Mouse (Mus musculus) spleen, postnatal 0 days (tissue): Measurements from ENCODE around the gene Mcrs1. TPM values are rescaled to one million over a fixed set of nuclear protein-coding genes. Genes with fewer than 3 reads are reported as not detected.

Source experiments
- polyA plus RNA-seq: library from polyadenylated mRNA; unstranded; fragments of >200 nt; fragmentation: Nextera tagmentation; extraction: Ambion mirVana; gene quantifications from 2 replicates; pipeline ENCODE4 v1.2.1, GENCODE M21; 2015

Gene Mcrs1
- 66.4 and 69.8 TPM in 2 replicates for polyA plus RNA-seq

DNA sequence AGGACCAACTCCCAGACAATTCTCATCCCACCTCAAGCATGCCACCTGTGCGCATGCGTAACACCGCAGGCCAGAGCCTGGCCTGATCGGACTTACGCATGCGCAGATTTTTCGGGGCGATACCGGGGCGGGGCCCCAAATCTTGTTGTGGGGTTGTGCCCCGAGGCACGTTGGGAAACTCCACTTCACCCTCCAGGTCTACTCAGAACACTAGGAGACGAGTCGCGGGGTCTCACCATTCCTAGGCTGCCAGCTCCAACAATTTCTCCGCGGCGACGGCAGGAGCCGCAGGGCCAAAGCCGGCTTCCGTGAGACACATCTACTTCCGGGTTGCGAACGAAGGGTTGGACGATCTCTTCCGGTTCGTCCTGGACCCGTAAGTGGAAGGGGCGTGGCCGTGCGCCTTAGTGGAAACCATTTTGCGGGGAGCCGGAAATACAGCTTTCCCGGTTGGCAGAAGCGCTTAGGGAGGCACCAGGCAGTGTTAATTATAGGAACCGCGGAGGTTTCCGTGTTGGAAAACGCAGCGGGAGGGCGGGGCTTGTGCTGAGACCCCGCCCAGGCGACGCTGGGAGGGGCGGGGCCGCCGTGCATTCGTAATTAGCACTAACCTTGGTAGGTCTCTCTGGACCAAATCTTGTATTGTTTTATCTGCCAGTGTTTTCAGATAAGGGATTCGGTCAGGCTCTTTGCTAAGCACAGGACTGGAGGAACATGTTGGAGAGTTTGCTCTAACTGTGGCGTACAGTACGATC lies at the start of gene Mcrs1:
Gene Mcrs1 (minus strand): TSS at position 336 of the 755 bp plus-strand sequence.

DNA sequence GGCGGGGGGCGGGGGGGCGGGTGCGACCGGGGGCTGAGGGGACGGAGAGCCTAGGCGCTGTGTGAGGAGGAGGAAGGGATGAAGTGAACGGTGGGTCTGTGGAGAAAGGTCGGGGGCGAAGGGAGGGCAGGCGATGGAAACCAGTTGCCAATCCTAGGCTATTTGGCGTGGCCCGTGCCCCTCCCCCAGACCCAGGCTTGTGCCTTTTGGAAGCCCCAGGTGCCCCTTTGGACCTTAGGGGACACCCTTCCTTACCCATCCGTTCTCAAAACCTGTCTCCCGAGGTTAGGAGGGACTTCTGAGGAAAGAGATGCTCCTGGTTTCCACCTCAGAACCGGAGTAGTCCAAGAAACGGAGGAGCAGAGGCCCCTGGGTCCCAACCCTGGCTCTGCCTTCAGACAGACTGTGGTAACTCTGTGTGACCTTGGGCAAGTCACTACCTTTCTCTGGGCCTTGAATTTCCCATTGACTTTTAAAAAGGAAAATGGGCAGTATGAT lies 43.8 kb upstream of the Mcrs1 start, which contains the start of gene Fam186b:
Gene Fam186b (minus strand): TSS at position 405 of the 498 bp plus-strand sequence.

DNA sequence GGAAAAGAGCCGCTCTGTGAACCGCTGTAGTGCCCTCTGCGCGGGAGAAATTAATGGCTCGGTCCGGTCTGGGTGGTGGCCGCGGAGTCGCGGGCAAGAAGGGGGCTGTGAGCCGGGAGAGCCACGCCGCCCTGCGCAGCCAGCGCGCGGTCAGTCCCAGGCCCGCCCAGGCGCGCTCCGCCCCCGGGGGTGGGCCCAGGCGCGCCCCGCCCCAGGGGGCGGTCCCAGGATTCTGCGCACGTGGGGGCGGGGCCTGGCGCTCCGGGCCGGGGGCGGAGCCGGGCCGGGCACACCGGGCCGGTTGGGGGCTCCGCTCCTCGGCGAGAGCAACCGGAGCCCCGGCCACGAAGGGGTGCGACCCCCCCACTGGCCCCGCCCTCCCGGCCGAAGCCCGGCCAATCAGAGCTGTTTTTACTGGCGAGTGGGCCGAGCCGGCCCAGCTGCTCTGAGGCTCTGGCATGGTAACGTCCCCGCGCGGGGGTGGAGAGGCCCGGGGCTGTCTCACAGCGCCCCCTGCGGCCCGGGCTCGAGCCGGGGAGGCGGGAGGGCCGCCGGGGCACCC lies 43.1 kb upstream of the Mcrs1 start, which contains the start of gene Prpf40b:
Gene Prpf40b (plus strand): TSS at position 275 of the 562 bp plus-strand sequence.

DNA sequence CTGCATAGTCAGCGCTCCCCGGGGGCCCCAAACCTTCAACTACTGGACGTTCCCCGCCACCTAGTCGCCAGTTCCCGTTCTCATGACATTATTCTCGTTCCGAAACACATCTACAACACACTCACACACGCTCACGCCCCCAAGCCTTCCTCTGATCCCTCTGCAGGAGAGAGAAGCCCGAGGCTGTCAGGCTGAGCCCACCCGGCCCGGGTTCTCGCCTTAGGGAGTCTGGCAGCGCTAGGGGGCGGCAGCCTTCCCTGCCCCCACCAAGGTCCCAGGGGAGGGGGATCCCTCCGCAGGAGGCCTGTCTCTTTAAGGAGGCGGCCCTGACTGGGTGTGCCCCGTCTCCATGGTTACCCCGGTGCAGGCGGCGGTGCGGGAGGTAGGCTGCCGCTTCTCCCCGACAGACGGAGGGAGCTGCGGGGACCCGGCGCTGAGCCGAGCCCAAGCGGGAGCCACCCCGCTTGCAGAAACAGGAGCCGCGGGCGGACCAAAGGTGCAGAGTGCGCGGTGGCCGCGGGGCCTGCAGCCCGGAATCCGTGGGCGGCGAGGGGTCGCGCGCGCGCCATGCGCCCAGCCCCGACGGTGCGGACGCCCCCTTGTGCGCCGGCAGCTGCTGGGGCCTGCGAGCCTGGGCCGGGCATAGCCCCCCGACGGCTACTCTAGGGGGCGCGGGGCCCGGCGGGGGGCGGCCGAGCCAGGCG lies 27.4 kb downstream of the Mcrs1 start, which contains the start of gene Kcnh3:
Gene Kcnh3 (plus strand): TSS at position 654 of the 704 bp plus-strand sequence.

Other genes with a start within 250 kb of the Mcrs1 start
- gene Tuba1c, start 222.1 kb downstream of the Mcrs1 start, polyA plus RNA-seq, result 222 and 241 TPM in 2 replicates
- 1.5 and 1.8 TPM in 2 replicates for gene Prph, start 196.8 kb downstream of the Mcrs1 start, polyA plus RNA-seq
- 18.9 and 20.9 TPM in 2 replicates for gene Troap, start 177.4 kb downstream of the Mcrs1 start, polyA plus RNA-seq
- gene C1ql4, start 164.1 kb downstream of the Mcrs1 start, polyA plus RNA-seq, result not detected in 2 replicates
- not detected in 2 replicates for gene Dnajc22, start 158.8 kb downstream of the Mcrs1 start, polyA plus RNA-seq
- 6.1 and 6.6 TPM in 2 replicates for gene Spats2, start 126.0 kb downstream of the Mcrs1 start, polyA plus RNA-seq
- gene Kcnh3, start 27.1 kb downstream of the Mcrs1 start, polyA plus RNA-seq, result 0.50 and 0.59 TPM in 2 replicates
- gene Prpf40b, start 43.1 kb upstream of the Mcrs1 start, polyA plus RNA-seq, result 11.2 and 16.8 TPM in 2 replicates
- 0.05 TPM in 1 of 2 replicates, not detected in the other for gene Fam186b, start 43.9 kb upstream of the Mcrs1 start, polyA plus RNA-seq
- gene Fmnl3, start 118.5 kb upstream of the Mcrs1 start, polyA plus RNA-seq, result 7.0 and 9.0 TPM in 2 replicates
- gene Tmbim6, start 140.9 kb upstream of the Mcrs1 start, polyA plus RNA-seq, result 228 and 262 TPM in 2 replicates
- 1.4 and 2.2 TPM in 2 replicates for gene Nckap5l, start 205.8 kb upstream of the Mcrs1 start, polyA plus RNA-seq
- gene Bcdin3d, start 222.8 kb upstream of the Mcrs1 start, polyA plus RNA-seq, result 7.7 and 8.2 TPM in 2 replicates